Mouse (Mus musculus): ENCODE measurements around the gene Dok4.

Dok4 gene

DNA sequence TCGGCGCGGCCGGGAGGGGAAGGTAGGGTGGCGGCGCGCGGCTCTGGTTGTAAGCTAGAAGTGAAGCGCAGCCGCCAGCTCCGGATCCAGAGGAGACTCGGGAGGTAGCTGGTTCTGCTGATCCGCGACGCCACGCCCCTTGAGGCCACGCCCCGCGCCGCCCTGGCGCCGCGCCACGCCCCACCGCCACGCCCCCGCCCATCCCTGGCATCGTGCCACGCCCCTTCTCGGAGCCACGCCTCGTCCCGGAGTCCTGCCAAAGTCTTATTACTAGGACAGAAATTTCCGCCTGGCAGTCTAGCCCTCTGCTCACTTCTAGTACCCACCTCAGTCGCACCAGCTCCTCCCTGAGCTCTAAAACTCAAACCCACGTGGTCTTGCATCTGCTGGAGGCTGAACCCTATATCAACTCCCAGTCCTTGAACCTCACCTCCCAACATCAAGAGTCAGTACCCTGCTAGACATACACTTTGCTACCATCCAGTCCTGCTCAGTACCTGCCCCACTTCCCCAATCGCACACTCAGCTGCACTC is at the start of gene Dok4:
Dok4 (minus strand) TSS at position 134 of the 534 bp plus-strand sequence.
- DNase-seq = peak; percentile 98

DNA sequence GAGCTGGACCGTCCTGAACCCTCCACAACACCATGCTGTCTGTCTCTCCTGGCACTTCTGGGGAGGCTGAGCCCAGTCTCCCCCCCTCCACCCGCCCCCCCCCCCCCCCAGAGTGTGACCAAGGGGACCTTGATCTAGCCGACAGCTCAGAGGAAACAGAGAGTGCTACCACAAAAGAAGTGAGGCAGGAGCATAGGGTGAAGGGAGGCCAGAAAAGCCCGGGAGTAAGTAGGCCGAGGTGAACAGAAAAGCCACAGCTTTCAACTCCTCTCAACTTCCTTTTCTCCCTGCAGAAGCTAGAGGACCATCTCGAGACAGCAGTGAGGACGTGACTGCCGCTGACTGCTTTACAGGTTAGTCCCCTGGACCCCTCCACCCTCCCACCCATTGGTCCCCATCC is 47.3 kb upstream of the Dok4 start, which contains the start of gene Adgrg5:
Adgrg5 (plus strand) TSS at position 290 of the 400 bp plus-strand sequence.
- DNase-seq = no peak

DNA sequence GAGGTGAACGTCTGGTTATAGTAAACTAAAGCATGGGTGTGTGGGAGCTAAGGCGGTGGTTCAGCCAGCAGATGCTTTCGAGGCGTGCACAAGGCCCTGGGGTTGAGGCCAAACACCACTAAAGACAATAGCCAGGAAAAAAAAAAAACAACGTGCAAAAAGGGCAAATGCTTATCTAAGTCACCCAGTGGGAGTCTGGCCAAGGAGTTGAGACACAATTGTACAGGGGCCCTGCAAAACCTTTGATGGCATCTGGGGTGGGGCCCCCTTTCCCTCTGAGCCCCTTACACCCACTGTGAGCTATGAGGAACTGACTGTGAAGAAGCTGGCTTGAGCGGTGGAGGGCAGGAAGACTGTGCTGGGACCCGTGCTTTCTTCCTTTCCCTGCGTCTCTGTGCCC is 46.5 kb upstream of the Dok4 start:
- no peak for DNase-seq

DNA sequence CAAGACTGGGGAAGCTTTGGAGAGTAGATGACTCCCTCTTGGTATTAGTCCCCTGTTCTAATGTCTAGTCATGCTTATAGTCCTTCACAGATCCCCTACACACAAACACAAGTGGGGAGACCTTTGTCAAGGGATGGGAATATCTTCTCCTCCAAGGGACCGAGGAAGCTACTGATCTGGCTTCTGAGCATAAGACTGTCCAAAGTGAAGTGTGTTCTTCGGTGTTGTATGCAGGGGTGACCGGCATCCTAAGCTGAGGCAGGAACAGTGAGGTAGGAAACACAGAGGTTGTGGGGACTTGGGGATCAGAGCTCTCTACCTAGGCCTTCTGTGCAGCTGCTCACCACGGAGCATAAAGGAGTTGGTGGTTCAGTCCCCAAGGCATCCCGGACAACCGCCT is 46.0 kb upstream of the Dok4 start:
- DNase-seq = no peak

DNA sequence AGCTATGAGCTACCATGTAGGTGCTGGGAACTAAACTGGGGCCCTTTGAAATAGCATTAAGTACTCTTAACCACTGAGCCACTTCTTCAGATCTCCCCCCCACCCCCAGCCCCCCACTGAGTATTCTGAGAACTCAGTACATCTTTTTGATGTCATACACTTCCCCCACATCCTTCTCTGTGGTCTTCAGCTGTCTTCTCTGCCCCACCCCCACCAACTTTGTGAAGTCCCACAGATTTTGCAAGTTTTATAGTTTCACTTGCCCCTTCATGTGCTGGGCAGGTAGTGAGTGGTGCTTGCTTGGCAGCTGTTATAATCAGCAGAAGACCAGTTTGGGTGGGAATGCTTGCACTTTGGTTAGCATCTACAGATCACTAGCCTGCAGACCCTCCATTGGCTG is 43.1 kb upstream of the Dok4 start:
- no peak for DNase-seq

- peak; percentile 75 for DNase-seq
These were observed 41.8 kb upstream of the Dok4 start, which contains the start of gene Ccdc102a for GRCm38 (mm10) chr8:94917851-94918495. Gene Ccdc102a (minus strand): TSS chr8:94918098.

DNA sequence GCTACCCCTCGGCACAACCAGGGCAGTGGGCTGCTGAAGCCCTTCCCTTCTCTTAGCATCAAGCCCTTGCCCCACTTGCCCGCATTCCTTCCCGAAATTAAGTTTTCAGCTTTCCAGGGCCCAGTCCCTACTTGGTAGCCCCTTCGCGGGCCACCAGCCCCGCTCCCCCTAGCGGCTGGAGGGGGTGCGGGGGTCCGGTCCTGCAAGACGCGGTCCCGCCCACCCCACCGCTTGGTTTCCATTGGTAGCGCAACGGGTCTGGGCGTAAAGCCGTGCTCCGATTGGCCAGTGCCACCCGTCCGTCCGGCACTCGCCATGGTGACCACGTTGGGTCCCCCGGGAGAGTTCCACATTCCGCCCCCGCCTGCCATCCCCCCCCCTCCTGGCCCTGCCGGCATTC is 41.2 kb upstream of the Dok4 start:
- DNase-seq = peak; percentile 97

DNA sequence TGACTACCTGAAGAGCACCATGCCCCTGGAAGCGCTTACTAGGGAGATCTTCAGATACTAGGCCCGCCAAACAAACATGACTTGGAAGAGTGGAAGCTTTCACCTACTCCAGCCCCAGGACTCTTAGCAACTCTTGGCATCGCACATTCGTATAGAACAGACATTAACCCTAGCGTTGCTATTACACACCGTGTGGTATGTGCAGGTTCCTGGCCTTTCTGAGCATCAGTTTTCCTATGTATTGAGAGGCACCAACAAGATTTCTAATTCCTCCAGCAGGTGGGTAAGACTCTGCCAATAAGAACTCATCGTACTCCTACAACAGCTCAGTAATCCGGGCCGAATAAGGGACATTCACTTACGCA is 40.8 kb upstream of the Dok4 start:
- no peak for DNase-seq

- no peak for DNase-seq
These were observed 40.3 kb upstream of the Dok4 start for GRCm38 (mm10) chr8:94916311-94916959.

- DNase-seq = peak; percentile 75
These were observed 38.6 kb upstream of the Dok4 start for GRCm38 (mm10) chr8:94914701-94915101.

DNA sequence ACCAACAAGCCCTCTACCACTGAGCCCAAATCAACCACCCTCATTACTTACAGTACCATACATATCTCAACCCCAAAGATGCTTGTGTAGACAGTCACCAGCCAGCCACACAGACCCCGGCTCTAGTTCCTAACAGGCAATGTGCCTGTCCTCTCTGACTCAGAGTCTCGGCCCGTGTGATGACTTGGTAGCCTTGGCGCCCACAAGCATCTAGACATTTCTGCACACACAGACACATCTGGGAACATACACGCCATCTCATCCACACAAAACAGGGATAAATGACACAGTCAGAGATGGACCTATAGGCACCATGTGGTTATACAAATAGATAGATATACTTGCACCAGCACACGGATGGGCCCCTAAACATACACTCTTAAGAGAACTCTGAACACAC is 38.1 kb upstream of the Dok4 start:
- no peak for DNase-seq

DNA sequence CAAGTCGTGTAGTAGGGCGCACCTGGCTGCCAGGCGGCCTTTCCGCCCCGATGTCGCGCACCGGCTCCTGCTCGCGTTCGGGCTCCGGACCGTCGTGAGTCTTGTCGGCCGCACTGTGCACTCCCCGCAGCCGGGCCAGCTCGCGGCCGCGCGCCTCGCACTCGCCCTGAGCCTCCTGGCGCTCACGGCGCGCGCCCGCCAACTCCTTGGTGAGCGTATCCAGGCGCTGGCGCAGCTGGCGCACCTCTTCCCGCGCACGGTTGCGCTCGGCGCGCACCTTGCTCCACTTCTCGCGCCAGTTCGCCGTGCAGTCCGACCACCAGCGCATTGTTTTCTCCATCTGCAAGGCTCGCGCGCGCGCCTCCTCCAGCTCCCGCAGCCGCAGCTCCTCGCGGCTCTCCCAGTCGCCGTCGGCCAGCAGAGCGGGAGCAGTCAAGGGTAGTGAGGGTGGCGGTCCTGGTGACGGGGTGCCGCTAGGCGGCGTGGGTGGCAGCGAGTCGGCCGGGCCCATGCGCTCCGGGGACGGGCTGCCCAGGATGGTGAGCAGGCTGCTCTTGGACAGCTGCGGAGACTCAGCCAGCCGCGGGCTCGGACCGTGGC is 37.0 kb upstream of the Dok4 start:
- peak; percentile 74 for DNase-seq

GRCm38 (mm10) chr8:94908847-94909246 is 32.7 kb upstream of the Dok4 start:
- DNase-seq = peak; percentile 90

DNA sequence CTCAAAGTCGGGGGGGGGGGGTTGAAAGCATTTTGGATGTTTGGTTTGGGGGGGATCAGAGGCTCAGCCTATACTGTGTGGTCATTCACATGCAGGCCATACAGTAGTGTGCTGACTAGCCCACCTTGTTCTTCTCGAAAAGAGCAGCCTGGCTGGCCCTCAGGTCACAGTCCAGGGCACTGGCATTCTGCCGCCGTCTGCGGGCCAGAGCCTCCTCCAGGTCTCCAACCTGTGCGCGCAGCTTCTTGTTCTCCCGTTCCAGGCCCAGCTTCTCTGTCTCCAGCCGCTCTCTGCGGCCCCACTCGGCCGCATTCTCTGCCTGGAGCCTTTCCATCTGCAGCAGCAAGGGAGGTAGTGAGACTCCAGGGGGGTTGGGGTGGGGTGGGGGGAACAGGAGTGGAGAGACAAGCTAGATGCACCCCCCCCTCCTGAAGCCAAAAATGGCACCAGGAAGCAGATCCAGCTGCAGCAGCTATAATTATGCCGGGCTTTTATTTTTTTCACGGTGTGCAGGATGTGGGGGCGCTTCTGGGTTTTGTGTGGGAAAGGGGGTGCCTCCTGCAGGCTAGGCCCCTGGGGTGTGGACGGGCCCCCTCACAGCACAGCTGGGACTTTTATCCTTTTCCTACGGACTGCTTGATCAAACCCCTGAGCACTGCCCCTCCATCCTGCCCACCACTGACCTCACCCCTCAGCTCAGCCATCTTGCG is 31.6 kb upstream of the Dok4 start:
- DNase-seq = peak; percentile 77

DNA sequence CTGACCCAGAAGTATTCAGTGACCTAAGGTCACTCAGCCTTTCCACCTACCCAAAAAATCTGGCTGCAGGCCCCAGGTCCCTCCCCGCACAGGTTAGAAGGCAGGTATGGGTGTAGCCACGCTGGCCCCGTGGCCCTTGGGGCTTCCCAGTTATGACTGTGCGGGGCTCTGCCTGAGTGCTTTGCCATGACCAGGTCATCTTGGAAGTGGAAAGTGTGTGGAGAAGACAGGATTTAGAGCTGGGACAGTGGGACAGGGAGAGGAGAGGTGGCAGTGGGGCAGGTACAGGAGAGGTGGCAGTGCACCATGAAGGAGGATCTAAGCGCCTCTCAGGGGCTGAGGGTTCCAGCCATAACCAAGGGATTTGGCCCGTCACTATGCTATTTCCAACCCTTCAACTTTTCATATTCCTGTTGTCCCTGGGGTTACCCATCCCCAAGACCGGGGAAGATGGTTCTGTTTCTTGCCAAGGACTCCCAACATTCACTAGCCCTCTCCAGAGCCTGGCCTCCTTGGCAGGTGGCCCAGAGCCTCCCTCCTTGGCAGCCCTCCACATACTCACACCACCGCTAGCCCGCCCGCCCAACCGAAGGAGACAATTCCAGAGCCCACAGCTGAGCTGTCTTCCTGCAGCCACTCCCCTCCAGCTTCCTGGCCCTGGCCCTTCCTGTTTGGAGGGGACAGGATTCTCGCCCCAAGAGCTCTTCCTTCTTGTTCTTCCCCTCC is 28.5 kb upstream of the Dok4 start:
- DNase-seq = peak; percentile 96

- DNase-seq = peak; percentile 63
These were observed 27.6 kb upstream of the Dok4 start for GRCm38 (mm10) chr8:94903709-94904108.

- DNase-seq = no peak
These were observed 24.9 kb upstream of the Dok4 start for GRCm38 (mm10) chr8:94901031-94901430.

DNA sequence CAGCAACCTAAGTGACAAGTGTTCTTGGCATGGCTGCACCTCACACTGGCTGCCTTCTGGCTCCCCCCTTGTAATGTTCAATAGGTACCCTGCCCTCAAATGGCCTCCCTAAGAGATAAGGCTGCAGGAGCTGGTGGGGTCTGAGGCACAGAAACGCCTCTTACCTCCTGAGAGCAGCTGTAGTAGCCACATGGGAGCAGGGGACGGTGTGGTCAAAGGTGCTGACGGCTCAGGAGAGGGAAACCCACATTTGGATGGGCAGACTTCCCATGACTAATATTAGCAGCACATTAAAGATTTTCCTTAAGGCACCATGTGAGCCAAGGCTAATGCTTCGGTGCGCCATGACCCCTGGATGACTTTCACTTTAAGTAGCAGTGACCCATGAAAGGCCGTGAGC is 24.5 kb upstream of the Dok4 start:
- no peak for DNase-seq

GRCm38 (mm10) chr8:94899262-94899661 is 23.1 kb upstream of the Dok4 start:
- DNase-seq = peak; percentile 49

GRCm38 (mm10) chr8:94892917-94893316 is 16.8 kb upstream of the Dok4 start:
- no peak for DNase-seq

DNA sequence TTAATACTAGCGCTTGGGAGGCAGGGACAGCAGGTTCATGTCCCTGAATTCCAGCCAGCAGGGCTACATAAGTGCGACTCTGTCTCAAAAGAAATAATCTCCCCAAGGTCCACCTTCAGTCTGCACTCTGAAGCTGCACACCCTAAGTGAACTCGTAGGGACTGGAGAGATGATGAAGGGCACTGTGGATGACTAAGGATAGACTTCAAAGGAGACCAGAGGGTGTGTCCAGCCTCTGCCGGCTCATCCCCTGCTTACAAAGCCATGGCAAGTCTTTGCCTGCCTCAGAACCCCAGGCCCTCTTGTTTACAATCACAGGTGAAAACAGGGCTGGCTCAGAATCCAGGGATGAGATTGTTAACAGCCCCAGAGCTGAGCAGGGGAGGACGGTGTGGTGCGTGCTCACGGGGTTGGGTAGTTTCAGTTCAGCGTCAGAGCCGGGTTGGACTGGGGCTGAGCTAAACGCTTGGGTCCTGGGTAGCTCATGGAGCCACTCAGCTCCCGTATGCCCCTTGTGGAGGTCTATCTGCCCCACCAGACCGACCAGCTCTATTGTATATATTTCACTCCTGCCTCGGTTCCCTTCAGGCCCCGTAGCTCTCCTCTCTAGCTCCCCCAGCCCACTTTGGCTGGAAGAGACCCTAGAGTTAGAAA is 12.4 kb upstream of the Dok4 start:
- DNase-seq = no peak

GRCm38 (mm10) chr8:94880742-94881141 is 4.6 kb upstream of the Dok4 start:
- no peak for DNase-seq
